Comparison of ENCODE assay signal across 12 mouse cellular contexts in genomic region chr2:122681379-122682137, GRCm38 (mm10). TPM values are rescaled to one million over a fixed set of nuclear protein-coding genes. Genes with fewer than 3 reads are reported as not detected.
DNase-seq lines count a peak whose midpoint lies in the region; ATAC-seq lines count a peak whose summit lies in the region.
"Had no signal": no experiment of that assay in that cellular context is flagged by ENCODE, and none has a peak within 500 bp of the region (broad histone marks: within the 10 kb centered on the region; RNA-seq: fewer than 3 reads in every experiment).

No protein-coding gene starts in this region.

- no peak for DNase-seq in heart, adult 18-20 months
- DNase-seq in 3T3-L1 (ENCODE audit: low read depth, low spot score) (peak; percentile 51), ZHBTc4 (ENCODE audit: low read depth, low spot score) (peak; percentile 22)
- no peak for DNase-seq in ovary, postnatal 14 days (ENCODE audit: low spot score)
- no peak for DNase-seq in right cerebral cortex, postnatal 25 days
- no peak for DNase-seq in heart, adult 11 months
- DNase-seq: forebrain, postnatal 0 days; kidney, adult 8-10 months had no signal

- no peaks in the 10 kb centered on the region for H3K4me1 ChIP-seq in heart, embryonic 16.5 days (ENCODE audit: control insufficient read depth, insufficient read depth, low read length)
- H3K4me1 ChIP-seq in limb, embryonic 15.5 days: no peaks in the 10 kb centered on the region

- H3K27me3 ChIP-seq in heart, embryonic 16.5 days (ENCODE audit: control insufficient read depth, insufficient read depth, low read length): no peaks in the 10 kb centered on the region
- no peaks in the 10 kb centered on the region for H3K27me3 ChIP-seq in limb, embryonic 15.5 days

- 80% methylated on average over 5 of the region's 5 CpGs for WGBS in heart, embryonic 16.5 days
- 85% methylated on average over 5 of the region's 5 CpGs for WGBS in limb, embryonic 15.5 days

- no peak overlapping the region for H3K4me2 ChIP-seq in heart, embryonic 16.5 days (ENCODE audit: low read depth, low read length)
- no peak overlapping the region for H3K4me2 ChIP-seq in limb, embryonic 15.5 days

- peaks cover 10% of the 10 kb centered on the region for H3K9me3 ChIP-seq in heart, embryonic 16.5 days (replicated peaks; ENCODE audit: control insufficient read depth, low read length)
- peaks cover 10% of the 10 kb centered on the region for H3K9me3 ChIP-seq in limb, embryonic 15.5 days

- H3K27ac ChIP-seq in heart, embryonic 16.5 days (ENCODE audit: low read length): no peak overlapping the region
- no peak overlapping the region for H3K27ac ChIP-seq in limb, embryonic 15.5 days

- ATAC-seq in heart, embryonic 16.5 days (replicated peaks; ENCODE audit: extremely low read depth, insufficient read depth, low FRiP score): peak; percentile 28; the same call in 1 of the 2 replicates
- ATAC-seq in limb, embryonic 15.5 days (ENCODE audit: insufficient number of reproducible peaks, low FRiP score, low TSS enrichment, low read depth): peak; percentile 80
- ATAC-seq: forebrain, postnatal 0 days had no signal

- no peak overlapping the region for H3K9ac ChIP-seq in heart, embryonic 16.5 days (ENCODE audit: low read length)
- no peak overlapping the region for H3K9ac ChIP-seq in limb, embryonic 15.5 days
- H3K9ac ChIP-seq: forebrain, postnatal 0 days had no signal

- H3K36me3 ChIP-seq in heart, embryonic 16.5 days (ENCODE audit: control insufficient read depth, insufficient read depth): peaks cover 6% of the 10 kb centered on the region
- H3K36me3 ChIP-seq in limb, embryonic 15.5 days: peaks cover 3% of the 10 kb centered on the region; the same call in 1 of the 2 replicates
- H3K36me3 ChIP-seq: G1E had no signal

- H3K4me3 ChIP-seq in heart, embryonic 16.5 days (ENCODE audit: low read length): no peak overlapping the region
- no peak overlapping the region for H3K4me3 ChIP-seq in limb, embryonic 15.5 days

RNA-seq across cellular contexts. Expression of gene Slc30a4, which starts 20.9 kb away (rescaled TPM):
- 4.6 and 4.7 TPM in 2 replicates for polyA plus RNA-seq in heart, embryonic 16.5 days (2015; fragmentation: Nextera tagmentation; extraction: Ambion mirVana)
- total RNA-seq in heart, adult 18-20 months (2021): 1 to 10 TPM; 7.4 to 7.7 TPM
- polyA plus RNA-seq in limb, embryonic 15.5 days (2015; fragmentation: Nextera tagmentation; extraction: Ambion mirVana): 9.4 and 12.8 TPM in 2 replicates
- polyA plus RNA-seq: G1E had no signal

RNA-seq across cellular contexts. Expression of gene AA467197, which starts 44.8 kb away (rescaled TPM):
- polyA plus RNA-seq in heart, embryonic 16.5 days (2015; fragmentation: Nextera tagmentation; extraction: Ambion mirVana): 0.90 and 4.4 TPM in 2 replicates
- total RNA-seq in heart, adult 18-20 months (2021): under 1 TPM; 0.41 to 0.60 TPM
- 0.35 TPM in 1 of 2 replicates, not detected in the other for polyA plus RNA-seq in limb, embryonic 15.5 days (2015; fragmentation: Nextera tagmentation; extraction: Ambion mirVana)
- total RNA-seq: G1E; left cerebral cortex, postnatal 25 days had no signal
- polyA plus RNA-seq: forebrain, postnatal 0 days; G1E had no signal

RNA-seq across cellular contexts. Expression of gene Bloc1s6, which starts 56.7 kb away (rescaled TPM):
- 36.0 and 36.9 TPM in 2 replicates for polyA plus RNA-seq in heart, embryonic 16.5 days (2015; fragmentation: Nextera tagmentation; extraction: Ambion mirVana)
- total RNA-seq in heart, adult 18-20 months (2021): 10 to 100 TPM; 28.8 to 32.3 TPM
- polyA plus RNA-seq in limb, embryonic 15.5 days (2015; fragmentation: Nextera tagmentation; extraction: Ambion mirVana): 47.5 and 48.0 TPM in 2 replicates

Comparison
In these comparisons a context has a peak if more than half of its experiments do, and no peak if none do; other contexts are left out.
1. DNase-seq: peak in 3T3-L1 (single experiment) and ZHBTc4 (single experiment); none in heart, adult 18-20 months (0 of 2), ovary, postnatal 14 days (single experiment), right cerebral cortex, postnatal 25 days (single experiment) and heart, adult 11 months (single experiment).